ENCODE assay signal across 17 mouse cellular contexts in genomic region chr5:88968923-88969639, GRCm38 (mm10).
DNase-seq lines count a peak whose midpoint lies in the region; ATAC-seq and TF ChIP-seq lines count a peak whose summit lies in the region.
"Had no signal": no experiment of that assay in that cellular context is flagged by ENCODE, and none has a peak within 500 bp of the region (broad histone marks: within the 10 kb centered on the region; RNA-seq: fewer than 3 reads in every experiment).

No protein-coding gene starts in this region.

- peaks cover 3% of the 10 kb centered on the region for H3K36me3 ChIP-seq in heart, adult 2 months (ENCODE audit: control insufficient read depth, insufficient read depth, low read length)
- H3K36me3 ChIP-seq in intestine, embryonic 15.5 days: no peaks in the 10 kb centered on the region
- H3K36me3 ChIP-seq in hindbrain, embryonic 14.5 days (replicated peaks; ENCODE audit: control insufficient read depth, insufficient read depth): no peaks in the 10 kb centered on the region
- H3K36me3 ChIP-seq: limb, embryonic 10.5 days had no signal

- intact Hi-C loops in heart, adult 2 months (cut with DNase I): no loop called here

- ATAC-seq in intestine, embryonic 15.5 days: peak; percentile 80
- ATAC-seq in hindbrain, embryonic 14.5 days (ENCODE audit: low FRiP score): no peak
- ATAC-seq: inflammation-experienced regulatory T-cells, adult 6 months had no signal

- H3K4me1 ChIP-seq in heart, adult 2 months (ENCODE audit: control insufficient read depth, insufficient read depth, low read length): no peaks in the 10 kb centered on the region; the same call in none of the 2 replicates
- no peaks in the 10 kb centered on the region for H3K4me1 ChIP-seq in intestine, embryonic 15.5 days (replicated peaks)
- H3K4me1 ChIP-seq in hindbrain, embryonic 14.5 days (replicated peaks; ENCODE audit: control insufficient read depth, insufficient read depth, low read length): no peaks in the 10 kb centered on the region

- H3K4me2 ChIP-seq in intestine, embryonic 15.5 days (replicated peaks): no peak overlapping the region
- H3K4me2 ChIP-seq in hindbrain, embryonic 14.5 days (replicated peaks): no peak overlapping the region
- H3K4me2 ChIP-seq: midbrain, embryonic 11.5 days had no signal

- H3K9ac ChIP-seq in heart, adult 2 months (ENCODE audit: low read depth, low read length): no peak overlapping the region
- H3K9ac ChIP-seq in intestine, embryonic 15.5 days: no peak overlapping the region
- H3K9ac ChIP-seq in hindbrain, embryonic 14.5 days: no peak overlapping the region
- H3K9ac ChIP-seq: liver, embryonic 14.5 days had no signal

- H3K27ac ChIP-seq in heart, adult 2 months: no peak overlapping the region
- no peak overlapping the region for H3K27ac ChIP-seq in intestine, embryonic 15.5 days
- no peak overlapping the region for H3K27ac ChIP-seq in hindbrain, embryonic 14.5 days
- H3K27ac ChIP-seq: limb, embryonic 10.5 days; liver, embryonic 14.5 days had no signal

- no peak for DNase-seq in heart, adult 2 months
- no peak for DNase-seq in heart, adult 9 months (ENCODE audit: low spot score in 2 of 2)
- DNase-seq in 3134 (ENCODE audit: extremely low read depth, insufficient read length, low spot score) (peak; percentile 37), 3T3-L1 (ENCODE audit: low read depth, low spot score) (peak; percentile 55)
- no peak for DNase-seq in cerebellum, postnatal 25 days
- DNase-seq in hindbrain, embryonic 14.5 days (ENCODE audit: low spot score): no peak
- DNase-seq: cerebellum, postnatal 36 days; heart, postnatal 36 days; kidney, postnatal 25 days; lung, postnatal 10 days; right cerebral cortex, adult 18-20 months; thymus, postnatal 25 days had no signal

- TF ChIP-seq POLR2A in heart, adult 2 months (IDR thresholded peaks at IDR 0.05; ENCODE audit: insufficient read depth, low read depth, low read length): no peak

- TF ChIP-seq EP300 in heart, adult 2 months (IDR thresholded peaks at IDR 0.05; ENCODE audit: insufficient read depth, low read depth, low read length): 0 out of 2 replicates have a peak, but pooled peaks have one; percentile 34

- no peak overlapping the region for H3K4me3 ChIP-seq in heart, adult 2 months
- no peak overlapping the region for H3K4me3 ChIP-seq in intestine, embryonic 15.5 days (replicated peaks)
- H3K4me3 ChIP-seq in hindbrain, embryonic 14.5 days (replicated peaks; ENCODE audit: low read length): no peak overlapping the region
- H3K4me3 ChIP-seq: limb, embryonic 10.5 days had no signal

- 43% methylated on average over 11 of the region's 11 CpGs for WGBS in heart, adult 2 months
- 29% methylated on average over 11 of the region's 11 CpGs for WGBS in intestine, embryonic 15.5 days
- 36% methylated on average over 11 of the region's 11 CpGs for WGBS in hindbrain, embryonic 14.5 days

- H3K9me3 ChIP-seq in intestine, embryonic 15.5 days: no peaks in the 10 kb centered on the region
- H3K9me3 ChIP-seq in hindbrain, embryonic 14.5 days (ENCODE audit: control insufficient read depth, low read length): no peaks in the 10 kb centered on the region
- H3K9me3 ChIP-seq: limb, embryonic 10.5 days had no signal

- no peak for TF ChIP-seq CTCF in heart, adult 2 months (IDR thresholded peaks at IDR 0.05)

- H3K27me3 ChIP-seq in heart, adult 2 months (ENCODE audit: control insufficient read depth, insufficient read depth, low read length): no peaks in the 10 kb centered on the region
- H3K27me3 ChIP-seq in intestine, embryonic 15.5 days (replicated peaks): no peaks in the 10 kb centered on the region
- no peaks in the 10 kb centered on the region for H3K27me3 ChIP-seq in hindbrain, embryonic 14.5 days (ENCODE audit: control insufficient read depth, insufficient read depth, low read length)

- H3K79me2 ChIP-seq in heart, adult 2 months (replicated peaks; ENCODE audit: control insufficient read depth, insufficient read depth, low read length): no peaks in the 10 kb centered on the region

Comparison
In these comparisons a context has a peak if more than half of its experiments do, and no peak if none do; other contexts are left out.
1. DNase-seq: peak in 3134 (single experiment) and 3T3-L1 (single experiment); none in heart, adult 2 months (0 of 2), heart, adult 9 months (0 of 2), cerebellum, postnatal 25 days (0 of 2) and hindbrain, embryonic 14.5 days (single experiment).